Comparison of ENCODE assay signal across 8 mouse cellular contexts in genomic region chr11:75168590-75169361, GRCm38 (mm10). TPM values are rescaled to one million over a fixed set of nuclear protein-coding genes. Genes with fewer than 3 reads are reported as not detected.
DNase-seq lines count a peak whose midpoint lies in the region; ATAC-seq and TF ChIP-seq lines count a peak whose summit lies in the region.

No protein-coding gene starts in this region.

- H3K9ac ChIP-seq in limb, embryonic 11.5 days (ENCODE audit: low read length): peak overlapping the region; percentile 68
- peak overlapping the region; percentile 50; the same call in 1 of the 2 replicates for H3K9ac ChIP-seq in midbrain, embryonic 12.5 days (replicated peaks)

- peaks cover 96% of the 10 kb centered on the region for H3K27me3 ChIP-seq in limb, embryonic 11.5 days (ENCODE audit: control insufficient read depth, insufficient read depth, low read length)
- peaks cover 100% of the 10 kb centered on the region for H3K27me3 ChIP-seq in midbrain, embryonic 12.5 days
- peaks cover 46% of the 10 kb centered on the region for H3K27me3 ChIP-seq in spleen, adult 2 months (ENCODE audit: control insufficient read depth, insufficient read depth, low read length)

- peak; percentile 89 for TF ChIP-seq CTCF in spleen, adult 2 months (IDR thresholded peaks at IDR 0.05; ENCODE audit: extremely low read depth, insufficient read depth, insufficient read length, insufficient replicate concordance)

- ATAC-seq in limb, embryonic 11.5 days (ENCODE audit: insufficient number of reproducible peaks, low FRiP score, low TSS enrichment, low read depth): no peak
- ATAC-seq in midbrain, embryonic 12.5 days (ENCODE audit: low FRiP score, low read depth): no peak

- peak overlapping the region; percentile 92 for H3K4me2 ChIP-seq in limb, embryonic 11.5 days (ENCODE audit: low read depth, severe bottlenecking)
- peak overlapping the region; percentile 65 for H3K4me2 ChIP-seq in midbrain, embryonic 12.5 days (replicated peaks)

- peak overlapping the region; percentile 54 for H3K4me3 ChIP-seq in limb, embryonic 11.5 days (ENCODE audit: low read depth, low read length)
- H3K4me3 ChIP-seq in midbrain, embryonic 12.5 days: peak overlapping the region; percentile 46
- peak overlapping the region; percentile 51 for H3K4me3 ChIP-seq in spleen, adult 2 months (ENCODE audit: extremely low read depth, insufficient read depth, insufficient read length)

- H3K9me3 ChIP-seq in limb, embryonic 11.5 days (ENCODE audit: control insufficient read depth, low read length): no peaks in the 10 kb centered on the region
- H3K9me3 ChIP-seq in midbrain, embryonic 12.5 days: no peaks in the 10 kb centered on the region

- peak overlapping the region; percentile 59; the same call in 1 of the 2 replicates for H3K27ac ChIP-seq in limb, embryonic 11.5 days (replicated peaks; ENCODE audit: low read depth, low read length)
- H3K27ac ChIP-seq in midbrain, embryonic 12.5 days (replicated peaks): no peak overlapping the region
- H3K27ac ChIP-seq in spleen, adult 2 months (ENCODE audit: insufficient read depth, low read length): peak overlapping the region; percentile 41

- no peak for TF ChIP-seq POLR2A in spleen, adult 2 months (IDR thresholded peaks at IDR 0.05; ENCODE audit: low read depth, low read length)

- DNase-seq in adrenal gland, adult (ENCODE audit: inconsistent age in 2 of 2, low spot score in 1 of 2): peak; percentile 87 to 95
- DNase-seq in cerebellum, postnatal 14 days: peak; percentile 86 to 87
- DNase-seq in gastrocnemius, postnatal 25 days: peak; percentile 86
- DNase-seq in induced T-regulatory cell, adult 2 months (ENCODE audit: low read depth): peak; percentile 91
- peak; percentile 93 for DNase-seq in limb, embryonic 11.5 days (ENCODE audit: low spot score)
- peak in 1 of 2 experiments; percentile 80 for DNase-seq in spleen, adult 2 months (ENCODE audit: low read depth in 1 of 2, low spot score in 2 of 2)
- DNase-seq in frontal cortex, postnatal 25 days (ENCODE audit: low spot score in 2 of 2): no peak

- H3K36me3 ChIP-seq in limb, embryonic 11.5 days (ENCODE audit: control insufficient read depth, insufficient read depth, low read length): peaks cover 2% of the 10 kb centered on the region; the same call in 1 of the 2 replicates
- H3K36me3 ChIP-seq in midbrain, embryonic 12.5 days: no peaks in the 10 kb centered on the region
- H3K36me3 ChIP-seq in spleen, adult 2 months (ENCODE audit: control insufficient read depth, insufficient read depth, low read length): 0 out of 2 replicates have a peak, but pooled peaks cover 1% of the 10 kb centered on the region

- peaks cover 45% of the 10 kb centered on the region for H3K4me1 ChIP-seq in limb, embryonic 11.5 days (ENCODE audit: control insufficient read depth, insufficient read depth, low read length)
- H3K4me1 ChIP-seq in midbrain, embryonic 12.5 days: peaks cover 76% of the 10 kb centered on the region
- H3K4me1 ChIP-seq in spleen, adult 2 months (ENCODE audit: control insufficient read depth, insufficient read depth, insufficient read length): peaks cover 57% of the 10 kb centered on the region

- WGBS in limb, embryonic 11.5 days: under 1% methylated on average over 79 of the region's 83 CpGs
- WGBS in midbrain, embryonic 12.5 days: 1% methylated on average over 78 of the region's 83 CpGs
- under 1% methylated on average over 77 of the region's 83 CpGs for WGBS in spleen, adult 2 months

RNA-seq across cellular contexts. Expression of gene Hic1, which starts 0.5 kb away (rescaled TPM):
- total RNA-seq in gastrocnemius, postnatal 25 days (2021): 1 to 10 TPM; 5.7 to 5.9 TPM
- polyA plus RNA-seq in limb, embryonic 11.5 days (2014; fragmentation: Nextera tagmentation; extraction: Ambion mirVana): 4.1 and 4.5 TPM in 2 replicates
- 3.7 and 4.8 TPM in 2 replicates for polyA plus RNA-seq in midbrain, embryonic 12.5 days (2016; fragmentation: Nextera tagmentation; extraction: Ambion mirVana)
- polyA plus RNA-seq in spleen, adult 2 months (2012; rRNA removed): 9.2 and 13.2 TPM in 2 replicates

RNA-seq across cellular contexts. Expression of gene Ovca2, which starts 9.9 kb away (rescaled TPM):
- total RNA-seq in gastrocnemius, postnatal 25 days (2021): 1 to 10 TPM; 2.8 to 3.3 TPM
- polyA plus RNA-seq in limb, embryonic 11.5 days (2014; fragmentation: Nextera tagmentation; extraction: Ambion mirVana): 38.2 and 39.8 TPM in 2 replicates
- 23.2 and 24.9 TPM in 2 replicates for polyA plus RNA-seq in midbrain, embryonic 12.5 days (2016; fragmentation: Nextera tagmentation; extraction: Ambion mirVana)
- 17.2 and 18.4 TPM in 2 replicates for polyA plus RNA-seq in spleen, adult 2 months (2012; rRNA removed)

RNA-seq across cellular contexts. Expression of gene Dph1, which starts 22.3 kb away (rescaled TPM):
- 1 to 10 TPM; 5.6 to 5.8 TPM for total RNA-seq in gastrocnemius, postnatal 25 days (2021)
- 24.1 and 25.5 TPM in 2 replicates for polyA plus RNA-seq in limb, embryonic 11.5 days (2014; fragmentation: Nextera tagmentation; extraction: Ambion mirVana)
- 15.8 and 17.6 TPM in 2 replicates for polyA plus RNA-seq in midbrain, embryonic 12.5 days (2016; fragmentation: Nextera tagmentation; extraction: Ambion mirVana)
- polyA plus RNA-seq in spleen, adult 2 months (2012; rRNA removed): 29.2 and 33.3 TPM in 2 replicates

RNA-seq across cellular contexts. Expression of gene Rtn4rl1, which starts 24.8 kb away (rescaled TPM):
- total RNA-seq in gastrocnemius, postnatal 25 days (2021): 1 to 10 TPM in 1 of 2 experiments, under 1 TPM in 1; 1.00 to 1.7 TPM
- polyA plus RNA-seq in limb, embryonic 11.5 days (2014; fragmentation: Nextera tagmentation; extraction: Ambion mirVana): 0.75 and 0.78 TPM in 2 replicates
- polyA plus RNA-seq in midbrain, embryonic 12.5 days (2016; fragmentation: Nextera tagmentation; extraction: Ambion mirVana): 9.3 and 10.2 TPM in 2 replicates
- 11.1 and 12.7 TPM in 2 replicates for polyA plus RNA-seq in spleen, adult 2 months (2012; rRNA removed)

Comparison
In these comparisons a context has a peak if more than half of its experiments do, and no peak if none do; other contexts are left out.
1. DNase-seq: peak in adrenal gland, adult (2 of 2), cerebellum, postnatal 14 days (2 of 2), gastrocnemius, postnatal 25 days (single experiment), induced T-regulatory cell, adult 2 months (single experiment) and limb, embryonic 11.5 days (single experiment); none in frontal cortex, postnatal 25 days (0 of 2).
2. Peak in every context shown above with its lines, with median percentiles within 50 percentile points of each other: H3K4me3 ChIP-seq.